Mouse (Mus musculus) central nervous system, embryonic 11.5 days (tissue): ENCODE measurements around the gene Hdac4. TPM values are rescaled to one million over a fixed set of nuclear protein-coding genes. Genes with fewer than 3 reads are reported as not detected.

Experiments used
- polyA plus RNA-seq: library from polyadenylated mRNA; depleted of rRNA; stranded (reverse); fragments of >200 nt; gene quantifications from 2 replicates; pipeline ENCODE4 v1.2.3, GENCODE M21; 2012; rRNA removed

The Hdac4 gene
- 16.2 and 16.5 TPM in 2 replicates for polyA plus RNA-seq

GRCm38 (mm10) chr1:92195360-92196149, at the start of gene Hdac4:
Hdac4 (minus strand) TSS chr1:92195699.

